Mouse (Mus musculus) gastrocnemius, adult 2 months (tissue): ENCODE measurements around the gene Bcl2l10. TPM values are rescaled to one million over a fixed set of nuclear protein-coding genes. Genes with fewer than 3 reads are reported as not detected.
"Not testable (repeated sequence)": the region's sequence is repeated elsewhere in the genome, so short reads cannot be mapped to it uniquely, and the experiment has no call there.

ENCODE experiments used
- DNase-seq: peaks from one replicate; pipeline ENCODE4 v3.0.0; 2022
- H3K27ac ChIP-seq: fragments of 200-600 bp; 2 replicates; pipeline ENCODE4 v1.8.1; 2022; ENCODE audit warnings: mild to moderate bottlenecking
- H3K4me3 ChIP-seq: fragments of 200-600 bp; 2 replicates; pipeline ENCODE4 v1.8.1; 2022; ENCODE audit warnings: mild to moderate bottlenecking, moderate library complexity
- CTCF ChIP-seq: fragments of 200-600 bp; IDR thresholded peaks from 2 replicates; pipeline ENCODE4 v1.8.1; 2022; ENCODE audit warnings: antibody characterized with exemption, mild to moderate bottlenecking, moderate library complexity
- intact Hi-C: fragments of 180-260 bp; cut with DNase I; formaldehyde crosslinking; loops from one replicate; pipeline ENCODE4 v1.15.1; 2025
- total RNA-seq, 2 experiments: library from RNA; stranded (reverse); gene quantifications; 2 replicates each; pipeline ENCODE4 v1.2.3; 2021

Gene Bcl2l10
- total RNA-seq, 2 experiments from 2014 or later, result not detected

- Histone ChIP-seq H3K4me3 (no peak overlapping the region), H3K27ac (no peak overlapping the region)
- intact Hi-C loops, result no loop called here
- DNase-seq, result no peak
- TF ChIP-seq CTCF, result no peak
Observed at GRCm38 (mm10) chr9:75357087-75357654, 9.6 kb downstream of the Bcl2l10 start.

GRCm38 (mm10) chr9:75361699-75362098 is 14.1 kb downstream of the Bcl2l10 start:
- Histone ChIP-seq H3K27ac (no peak overlapping the region), H3K4me3 (no peak overlapping the region)
- intact Hi-C loops, result loop anchor here (2.0 to 5.0 kb wide), 3 partner anchors 79 to 221 kb away; partner anchors contain the start of gene Leo1
- peak; percentile 96 for TF ChIP-seq CTCF
- peak; percentile 86 for DNase-seq

- TF ChIP-seq CTCF, result no peak
- no peak for DNase-seq
- no peak overlapping the region for H3K4me3 ChIP-seq
- H3K27ac ChIP-seq, result no peak overlapping the region
- intact Hi-C loops, result loop anchor here (5.0 kb wide), 1 partner anchor 220 kb away; no protein-coding TSS in a partner anchor
Observed at GRCm38 (mm10) chr9:75362201-75362600, 14.6 kb downstream of the Bcl2l10 start.

GRCm38 (mm10) chr9:75363001-75363400 is 15.4 kb downstream of the Bcl2l10 start:
- DNase-seq, result no peak
- Histone ChIP-seq H3K27ac (peak overlapping the region; percentile 16; the same call in 1 of the 2 replicates), H3K4me3 (no peak overlapping the region)
- no peak for TF ChIP-seq CTCF
- intact Hi-C loops, result loop anchor here (5.0 kb wide), 1 partner anchor 219 kb away; no protein-coding TSS in a partner anchor

GRCm38 (mm10) chr9:75363702-75364101 is 16.1 kb downstream of the Bcl2l10 start:
- DNase-seq, H3K4me3 ChIP-seq: not testable (repeated sequence)
- intact Hi-C loops, result loop anchor here (5.0 kb wide), 1 partner anchor 219 kb away; no protein-coding TSS in a partner anchor

GRCm38 (mm10) chr9:75365195-75365594 is 17.6 kb downstream of the Bcl2l10 start:
- Histone ChIP-seq H3K27ac (no peak overlapping the region), H3K4me3 (no peak overlapping the region)
- TF ChIP-seq CTCF, result no peak
- intact Hi-C loops, result no loop called here
- no peak for DNase-seq

More at GRCm38 (mm10) chr9:75363702-75364101, 16.1 kb downstream of the Bcl2l10 start:
- not testable (repeated sequence) for H3K27ac ChIP-seq

GRCm38 (mm10) chr9:75366191-75366590 is 18.6 kb downstream of the Bcl2l10 start:
- DNase-seq, result no peak
- intact Hi-C loops, result no loop called here

GRCm38 (mm10) chr9:75368779-75369178 is 21.2 kb downstream of the Bcl2l10 start:
- H3K4me3 ChIP-seq, result no peak overlapping the region
- intact Hi-C loops, result no loop called here
- no peak for TF ChIP-seq CTCF

More at GRCm38 (mm10) chr9:75366191-75366590, 18.6 kb downstream of the Bcl2l10 start:
- Histone ChIP-seq H3K4me3 (no peak overlapping the region), H3K27ac (no peak overlapping the region)
- TF ChIP-seq CTCF, result no peak

GRCm38 (mm10) chr9:75375606-75376005 is 28.0 kb downstream of the Bcl2l10 start:
- no peak for DNase-seq
- TF ChIP-seq CTCF, result no peak
- intact Hi-C loops, result no loop called here
- H3K27ac ChIP-seq, result no peak overlapping the region
- no peak overlapping the region for H3K4me3 ChIP-seq

More at GRCm38 (mm10) chr9:75368779-75369178, 21.2 kb downstream of the Bcl2l10 start:
- no peak overlapping the region for H3K27ac ChIP-seq
- DNase-seq, result no peak

- no peak for TF ChIP-seq CTCF
- Histone ChIP-seq H3K4me3 (no peak overlapping the region), H3K27ac (no peak overlapping the region)
- intact Hi-C loops, result no loop called here
- DNase-seq, result no peak
Observed at GRCm38 (mm10) chr9:75376428-75376827, 28.9 kb downstream of the Bcl2l10 start.

GRCm38 (mm10) chr9:75378774-75379173 is 31.2 kb downstream of the Bcl2l10 start:
- TF ChIP-seq CTCF, result no peak
- intact Hi-C loops, result no loop called here
- DNase-seq, result no peak
- Histone ChIP-seq H3K27ac (no peak overlapping the region), H3K4me3 (no peak overlapping the region)

GRCm38 (mm10) chr9:75382825-75383224 is 35.3 kb downstream of the Bcl2l10 start:
- no peak for TF ChIP-seq CTCF
- no peak overlapping the region for H3K4me3 ChIP-seq
- intact Hi-C loops, result no loop called here
- DNase-seq, result no peak
- H3K27ac ChIP-seq, result no peak overlapping the region

GRCm38 (mm10) chr9:75383785-75384184 is 36.2 kb downstream of the Bcl2l10 start:
- no peak overlapping the region for H3K4me3 ChIP-seq
- intact Hi-C loops, result no loop called here
- H3K27ac ChIP-seq, result no peak overlapping the region
- TF ChIP-seq CTCF, result peak; percentile 41; the same call in 1 of the 2 replicates
- DNase-seq, result no peak
